Mouse (Mus musculus) bone marrow, adult 2 months (tissue): ENCODE results near the gene Themis2.

Experiments
- CTCF ChIP-seq: fragments of 200-500 bp; IDR thresholded peaks from 2 replicates; pipeline ENCODE4 v1.5.1; 2011; ENCODE audit warnings: low read length, control low read depth; ENCODE audit not compliant: control insufficient read depth, insufficient read depth
- POLR2A ChIP-seq: fragments of 200-500 bp; IDR thresholded peaks from 2 replicates; pipeline ENCODE4 v1.6.1; 2011; ENCODE audit warnings: low read depth, mild to moderate bottlenecking, control low read depth, low read length, borderline replicate concordance; ENCODE audit not compliant: control insufficient read depth

DNA sequence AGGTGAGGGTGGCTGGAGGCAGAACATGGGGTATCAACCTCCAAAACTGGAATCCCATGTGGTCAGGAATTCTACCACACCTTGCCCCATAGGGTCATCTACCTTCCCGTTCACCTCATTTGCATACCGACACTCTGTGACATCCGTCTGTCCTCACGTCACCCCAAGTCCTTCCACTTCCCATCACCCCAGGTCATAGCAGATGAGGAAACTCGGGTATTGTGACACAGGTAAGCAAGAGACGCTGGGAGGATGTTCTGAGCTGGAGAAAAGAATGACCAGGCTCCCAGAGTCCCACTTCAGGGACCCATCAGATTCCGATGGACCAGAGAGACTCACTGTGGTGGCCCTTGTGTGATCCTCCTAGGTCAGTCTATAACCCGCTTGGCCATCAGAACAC is 1.4 kb downstream of the Themis2 start:
- TF ChIP-seq CTCF, result no peak
- TF ChIP-seq POLR2A, result no peak
